Mouse (Mus musculus) kidney, postnatal 0 days (tissue): ENCODE measurements around the gene H2-D1. TPM values are rescaled to one million over a fixed set of nuclear protein-coding genes. Genes with fewer than 3 reads are reported as not detected.
"Not testable (repeated sequence)": the region's sequence is repeated elsewhere in the genome, so short reads cannot be mapped to it uniquely, and the experiment has no call there.

Experiments used
- ATAC-seq: fragments of 200-750 bp; cut with Nextera tagmentation; replicated peaks from 2 replicates; pipeline ENCODE4 v1.8.0; 2017; ENCODE audit warnings: low read depth, moderate number of reproducible peaks, moderate TSS enrichment, moderate library complexity; ENCODE audit not compliant: low FRiP score
- DNase-seq: peaks from one replicate; pipeline ENCODE4 v3.0.0-alpha.2; 2016; ENCODE audit warnings: low spot score
- H3K27ac ChIP-seq: fragments of 300-500 bp; sonication (generic); 2 replicates; pipeline ENCODE4 v1.5.1; 2014; ENCODE audit warnings: mild to moderate bottlenecking
- H3K27me3 ChIP-seq: fragments of 300-500 bp; sonication (generic); 2 replicates; pipeline ENCODE4 v1.6.1; 2014; ENCODE audit warnings: low read length, mixed read lengths; ENCODE audit not compliant: insufficient read depth
- H3K36me3 ChIP-seq: fragments of 300-500 bp; sonication (generic); 2 replicates; pipeline ENCODE4 v1.6.1; 2014; ENCODE audit warnings: low read length, mixed read lengths; ENCODE audit not compliant: insufficient read depth
- H3K4me1 ChIP-seq: fragments of 300-500 bp; sonication (generic); replicated peaks from 2 replicates; pipeline ENCODE4 v1.6.1; 2014; ENCODE audit warnings: antibody characterized with exemption, low read length, mixed read lengths; ENCODE audit not compliant: insufficient read depth
- H3K4me2 ChIP-seq: fragments of 300-500 bp; sonication (generic); 2 replicates; pipeline ENCODE4 v1.6.1; 2014; ENCODE audit warnings: mild to moderate bottlenecking, low read length, moderate library complexity, mixed read lengths
- H3K4me3 ChIP-seq: fragments of 300-500 bp; sonication (generic); replicated peaks from 2 replicates; pipeline ENCODE4 v1.5.1; 2014; ENCODE audit warnings: low read depth, low read length
- H3K9ac ChIP-seq: fragments of 300-500 bp; sonication (generic); 2 replicates; pipeline ENCODE4 v1.6.1; 2014; ENCODE audit warnings: low read depth, low read length
- H3K9me3 ChIP-seq: fragments of 300-500 bp; sonication (generic); replicated peaks from 2 replicates; pipeline ENCODE4 v1.6.1; 2016; ENCODE audit warnings: low read length, inconsistent platforms, mixed read lengths
- CTCF ChIP-seq: IDR thresholded peaks from 2 replicates; pipeline ENCODE4 v1.5.1; 2016; ENCODE audit warnings: antibody characterized with exemption, low read depth, mild to moderate bottlenecking, moderate library complexity
- WGBS: fragments of 180-500 bp; shearing (Covaris S2); extraction: QIAGEN DNeasy Blood & Tissue Kit; methylation state at CpG from one replicate; pipeline ENCODE4 v1.1.7; 2014; 5-methylcytosine and 5-hydroxymethylcytosine counted together
- microRNA-seq: library from miRNA; unstranded; fragments of <30 nt; microRNA quantifications from one replicate; pipeline ENCODE4, GENCODE M21; 2016
- polyA plus RNA-seq: library from polyadenylated mRNA; unstranded; fragments of >200 nt; fragmentation: Nextera tagmentation; extraction: Ambion mirVana; gene quantifications from 2 replicates; pipeline ENCODE4 v1.2.1, GENCODE M21; 2015

Gene H2-D1
- polyA plus RNA-seq, 1 experiment from 2014 or later: 111 TPM

- Histone ChIP-seq H3K27me3 (no peaks in the 10 kb centered on the region; the same call in 1 of the 2 replicates), H3K4me3 (no peak overlapping the region), H3K27ac (no peak overlapping the region), H3K4me1 (no peaks in the 10 kb centered on the region), H3K4me2 (no peak overlapping the region), H3K9ac (no peak overlapping the region), H3K36me3 (no peaks in the 10 kb centered on the region), H3K9me3 (no peaks in the 10 kb centered on the region)
- WGBS: 66% methylated on average over 6 of the region's 6 CpGs
- TF ChIP-seq CTCF: no peak
- ATAC-seq: no peak
- DNase-seq: no peak
Measured at GRCm38 (mm10) chr17:35304478-35304877, 41.9 kb downstream of the H2-D1 start.

GRCm38 (mm10) chr17:35304921-35305320, 42.4 kb downstream of the H2-D1 start:
- WGBS: 82% methylated on average over 8 of the region's 8 CpGs
- not testable (repeated sequence) for H3K36me3 ChIP-seq, H3K4me3 ChIP-seq, H3K27ac ChIP-seq, H3K4me2 ChIP-seq, H3K9me3 ChIP-seq, DNase-seq, H3K9ac ChIP-seq, ATAC-seq, H3K4me1 ChIP-seq, H3K27me3 ChIP-seq

Small RNA genes lying within 50 kb of the gene (microRNA-seq; reads per million reads assigned to microRNA genes)
- gene Mir6975 (2.2 reads per million, percentile 2 among the genes with 10 or more reads in this experiment), gene Mir8094 (not detected)

Other genes starting within 250 kb of the H2-D1 start
- 0.16 and 0.20 TPM in 2 replicates for gene Vwa7, start 246.2 kb upstream of the H2-D1 start, polyA plus RNA-seq
- 2.3 and 3.7 TPM in 2 replicates for gene Sapcd1, start 234.7 kb upstream of the H2-D1 start, polyA plus RNA-seq
- 2.7 and 3.0 TPM in 2 replicates for gene Msh5, start 216.0 kb upstream of the H2-D1 start, polyA plus RNA-seq
- gene Clic1, start 212.8 kb upstream of the H2-D1 start, polyA plus RNA-seq: 266 and 282 TPM in 2 replicates
- 227 and 244 TPM in 2 replicates for gene Ddah2, start 203.7 kb upstream of the H2-D1 start, polyA plus RNA-seq
- gene Ly6g6c, start 197.3 kb upstream of the H2-D1 start, polyA plus RNA-seq: not detected in 2 replicates
- 0.36 and 0.45 TPM in 2 replicates for gene Mpig6b, start 196.5 kb upstream of the H2-D1 start, polyA plus RNA-seq
- gene Ly6g6e, start 185.8 kb upstream of the H2-D1 start, polyA plus RNA-seq: 1.3 and 1.6 TPM in 2 replicates
- 7.6 and 7.8 TPM in 2 replicates for gene Ly6g6d, start 184.7 kb upstream of the H2-D1 start, polyA plus RNA-seq
- gene Ly6g6f, start 177.1 kb upstream of the H2-D1 start, polyA plus RNA-seq: not detected in 2 replicates
- gene Abhd16a, start 173.5 kb upstream of the H2-D1 start, polyA plus RNA-seq: 109 and 113 TPM in 2 replicates
- gene Ly6g5c, start 154.5 kb upstream of the H2-D1 start, polyA plus RNA-seq: not detected in 2 replicates
- gene Ly6g5b, start 147.3 kb upstream of the H2-D1 start, polyA plus RNA-seq: 0.69 and 1.1 TPM in 2 replicates
- gene Gpank1, start 141.3 kb upstream of the H2-D1 start, polyA plus RNA-seq: 14.6 and 15.2 TPM in 2 replicates
- 300 and 312 TPM in 2 replicates for gene Csnk2b, start 140.7 kb upstream of the H2-D1 start, polyA plus RNA-seq
- 10.5 and 11.9 TPM in 2 replicates for gene D17H6S53E, start 136.4 kb upstream of the H2-D1 start, polyA plus RNA-seq
- gene Apom, start 130.7 kb upstream of the H2-D1 start, polyA plus RNA-seq: 59.6 and 64.2 TPM in 2 replicates
- gene Bag6, start 127.6 kb upstream of the H2-D1 start, polyA plus RNA-seq: 46.0 and 50.2 TPM in 2 replicates
- 79.2 and 94.5 TPM in 2 replicates for gene Prrc2a, start 97.8 kb upstream of the H2-D1 start, polyA plus RNA-seq
- 13.1 and 14.8 TPM in 2 replicates for gene Aif1, start 86.7 kb upstream of the H2-D1 start, polyA plus RNA-seq
- gene Lst1, start 74.3 kb upstream of the H2-D1 start, polyA plus RNA-seq: 11.4 and 15.0 TPM in 2 replicates
- gene Ltb, start 68.3 kb upstream of the H2-D1 start, polyA plus RNA-seq: 0.98 and 1.0 TPM in 2 replicates
- gene Tnf, start 60.7 kb upstream of the H2-D1 start, polyA plus RNA-seq: 0.19 and 0.25 TPM in 2 replicates
- 0.15 TPM in 1 of 2 replicates, not detected in the other for gene Lta, start 57.4 kb upstream of the H2-D1 start, polyA plus RNA-seq
- gene Gm16181, start 41.9 kb upstream of the H2-D1 start, polyA plus RNA-seq: 0.25 and 0.29 TPM in 2 replicates
- 6.6 and 6.7 TPM in 2 replicates for gene Atp6v1g2, start 29.1 kb upstream of the H2-D1 start, polyA plus RNA-seq
- 11.7 and 14.5 TPM in 2 replicates for gene Nfkbil1, start 26.9 kb upstream of the H2-D1 start, polyA plus RNA-seq
- gene Ddx39b, start 21.0 kb upstream of the H2-D1 start, polyA plus RNA-seq: 303 and 329 TPM in 2 replicates
- gene H2-Q1, start 57.7 kb downstream of the H2-D1 start, polyA plus RNA-seq: not detected in 2 replicates
- gene H2-Q2, start 79.5 kb downstream of the H2-D1 start, polyA plus RNA-seq: 4.6 and 6.1 TPM in 2 replicates
- 6.1 and 6.8 TPM in 2 replicates for gene H2-Q4, start 116.9 kb downstream of the H2-D1 start, polyA plus RNA-seq
- 7.0 and 7.2 TPM in 2 replicates for gene H2-Q6, start 162.1 kb downstream of the H2-D1 start, polyA plus RNA-seq
- 15.4 and 15.6 TPM in 2 replicates for gene H2-Q7, start 176.4 kb downstream of the H2-D1 start, polyA plus RNA-seq
- gene H2-Q10, start 207.4 kb downstream of the H2-D1 start, polyA plus RNA-seq: 1.1 and 1.4 TPM in 2 replicates
- gene Pou5f1, start 243.3 kb downstream of the H2-D1 start, polyA plus RNA-seq: not detected in 2 replicates